Mouse (Mus musculus): ENCODE measurements around the gene Ewsr1.

Gene Ewsr1

DNA sequence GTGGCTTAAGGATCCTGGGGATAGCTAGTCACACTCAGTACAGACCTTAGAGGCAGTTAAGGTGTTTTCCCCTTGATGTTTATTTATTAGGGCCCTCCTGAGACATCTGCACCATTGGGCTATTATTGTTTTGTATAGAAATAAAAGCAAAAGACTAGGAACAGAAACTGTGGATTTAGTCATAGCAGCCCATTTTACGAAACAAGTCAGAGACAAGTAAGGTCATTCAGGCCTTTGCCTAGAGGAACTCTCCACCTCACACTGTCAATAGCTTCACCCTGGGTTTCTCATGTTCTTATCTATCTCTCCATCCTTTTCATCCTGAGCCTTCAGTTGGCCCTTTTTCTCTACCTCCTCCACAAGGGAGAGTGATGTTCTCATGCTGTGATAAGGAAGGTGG, 74.0 kb downstream of the Ewsr1 start:
- intact Hi-C loops (cut with DNase I) = no loop called here

Small RNAs within 50 kb of the gene (microRNA-seq; reads per million reads assigned to microRNA genes)
- 0 reads per million in 2 experiments for gene Gm47296
